ENCODE assay signal across 26 mouse cellular contexts in the genomic region with DNA sequence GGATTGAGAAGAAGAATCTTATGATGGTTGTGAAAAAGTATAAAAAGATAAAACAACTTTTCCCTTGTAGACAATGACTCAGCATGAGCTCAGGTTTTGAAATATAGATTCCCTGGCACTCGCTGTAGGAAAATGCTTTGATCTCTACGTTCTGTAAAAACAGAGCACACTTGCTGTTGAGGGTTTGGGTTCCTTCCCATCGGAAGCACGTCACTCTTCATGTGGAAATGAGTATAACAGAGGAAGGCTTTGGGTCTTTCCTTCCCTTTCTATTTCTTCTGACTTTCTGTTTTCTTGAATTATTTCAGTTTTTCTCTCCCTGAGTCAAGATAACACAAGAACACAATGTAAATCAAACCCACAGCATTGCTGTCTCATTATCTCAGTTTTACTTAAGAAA.
DNase-seq lines count a peak whose midpoint lies in the region; ATAC-seq and TF ChIP-seq lines count a peak whose summit lies in the region.
"Had no signal": no experiment of that assay in that cellular context is flagged by ENCODE, and none has a peak within 500 bp of the region (broad histone marks: within the 10 kb centered on the region; RNA-seq: fewer than 3 reads in every experiment).

No protein-coding gene starts in this region.

- no peak overlapping the region for H3K27ac ChIP-seq in forebrain, postnatal 0 days (ENCODE audit: low read depth, low read length)
- H3K27ac ChIP-seq in forebrain, embryonic 15.5 days (replicated peaks), result no peak overlapping the region
- no peak overlapping the region for H3K27ac ChIP-seq in limb, embryonic 14.5 days (replicated peaks; ENCODE audit: low read depth, low read length)
- H3K27ac ChIP-seq in limb, embryonic 10.5 days, result no peak overlapping the region
- H3K27ac ChIP-seq: embryonic facial prominence, embryonic 13.5 days; hindbrain, embryonic 13.5 days; limb, embryonic 13.5 days; liver, embryonic 14.5 days; midbrain, embryonic 15.5 days; neural tube, embryonic 15.5 days; stomach, embryonic 15.5 days had no signal

- no peak overlapping the region for H3K9ac ChIP-seq in forebrain, postnatal 0 days
- no peak overlapping the region for H3K9ac ChIP-seq in forebrain, embryonic 15.5 days (replicated peaks)
- no peak overlapping the region for H3K9ac ChIP-seq in limb, embryonic 14.5 days (ENCODE audit: low read depth, low read length, severe bottlenecking)
- H3K9ac ChIP-seq: embryonic facial prominence, embryonic 13.5 days; hindbrain, embryonic 13.5 days; limb, embryonic 13.5 days; liver, embryonic 14.5 days; lung, embryonic 14.5 days; midbrain, embryonic 15.5 days; neural tube, embryonic 15.5 days; stomach, embryonic 15.5 days had no signal

- H3K27me3 ChIP-seq in forebrain, postnatal 0 days (ENCODE audit: insufficient read depth, low read length), result no peaks in the 10 kb centered on the region
- no peaks in the 10 kb centered on the region for H3K27me3 ChIP-seq in forebrain, embryonic 15.5 days
- no peaks in the 10 kb centered on the region for H3K27me3 ChIP-seq in limb, embryonic 14.5 days (ENCODE audit: control insufficient read depth, insufficient read depth, low read length)
- no peaks in the 10 kb centered on the region for H3K27me3 ChIP-seq in limb, embryonic 10.5 days (ENCODE audit: low read depth, poor library complexity, severe bottlenecking)
- H3K27me3 ChIP-seq: CH12.LX; embryonic facial prominence, embryonic 13.5 days; hindbrain, embryonic 13.5 days; limb, embryonic 13.5 days; megakaryocyte, embryonic 14.5 days; midbrain, embryonic 15.5 days; neural tube, embryonic 15.5 days; stomach, embryonic 15.5 days had no signal

- intact Hi-C loops in left cerebral cortex, postnatal 4 days (cut with DNase I), result loop anchor here (10.0 kb wide), 1 partner anchor 1627 kb away; no protein-coding TSS in a partner anchor

- no peak overlapping the region for H3K4me3 ChIP-seq in forebrain, postnatal 0 days (ENCODE audit: low read depth, low read length)
- H3K4me3 ChIP-seq in forebrain, embryonic 15.5 days, result no peak overlapping the region
- no peak overlapping the region for H3K4me3 ChIP-seq in limb, embryonic 14.5 days (replicated peaks; ENCODE audit: low read length)
- no peak overlapping the region for H3K4me3 ChIP-seq in limb, embryonic 10.5 days
- H3K4me3 ChIP-seq: embryonic facial prominence, embryonic 13.5 days; hindbrain, embryonic 13.5 days; limb, embryonic 13.5 days; megakaryocyte, embryonic 14.5 days; midbrain, embryonic 15.5 days; neural tube, embryonic 15.5 days; stomach, embryonic 15.5 days had no signal

- TF ChIP-seq POLR2A in limb, embryonic 14.5 days (IDR thresholded peaks at IDR 0.05; ENCODE audit: borderline replicate concordance, extremely low read depth, insufficient read depth, insufficient read length), result no peak

- ATAC-seq in forebrain, postnatal 0 days, result 0 out of 2 replicates have a peak, but pooled peaks have one; percentile 12
- no peak for ATAC-seq in forebrain, embryonic 15.5 days (replicated peaks)
- no peak for ATAC-seq in limb, embryonic 14.5 days (ENCODE audit: low FRiP score, low read depth)
- ATAC-seq: forebrain, embryonic 14.5 days had no signal

- WGBS in forebrain, postnatal 0 days, result 13% methylated on average over 4 of the region's 4 CpGs
- 11% methylated on average over 4 of the region's 4 CpGs for WGBS in forebrain, embryonic 15.5 days
- WGBS in limb, embryonic 14.5 days, result 28% methylated on average over 4 of the region's 4 CpGs
- 49% methylated on average over 4 of the region's 4 CpGs for WGBS in limb, embryonic 10.5 days

- no peaks in the 10 kb centered on the region for H3K9me3 ChIP-seq in forebrain, postnatal 0 days (ENCODE audit: low read length)
- no peaks in the 10 kb centered on the region for H3K9me3 ChIP-seq in forebrain, embryonic 15.5 days
- H3K9me3 ChIP-seq in limb, embryonic 14.5 days (ENCODE audit: control insufficient read depth, low read length), result no peaks in the 10 kb centered on the region
- H3K9me3 ChIP-seq in limb, embryonic 10.5 days (replicated peaks), result no peaks in the 10 kb centered on the region
- H3K9me3 ChIP-seq: embryonic facial prominence, embryonic 13.5 days; G1E; hindbrain, embryonic 13.5 days; limb, embryonic 13.5 days; megakaryocyte, embryonic 14.5 days; midbrain, embryonic 15.5 days; neural tube, embryonic 15.5 days; stomach, embryonic 15.5 days had no signal

- no peak for DNase-seq in forebrain, postnatal 0 days
- peak; percentile 46 for DNase-seq in limb, embryonic 14.5 days (ENCODE audit: low spot score)
- no peak for DNase-seq in limb, embryonic 10.5 days (ENCODE audit: low spot score)
- peak; percentile 16 for DNase-seq in embryo, embryonic 11 days
- DNase-seq in left cerebral cortex, postnatal 4 days, result no peak
- DNase-seq in right cerebral cortex, postnatal 14 days, result no peak
- DNase-seq: adrenal gland, adult 8-10 months; cerebellum, adult 8-10 months; cerebellum, postnatal 36 days; gastrocnemius, postnatal 25 days; layer of hippocampus, postnatal 36 days; lung, embryonic 14.5 days; right cerebral cortex, adult 18-20 months; thymus, postnatal 4 days had no signal

- no peak for TF ChIP-seq CTCF in forebrain, postnatal 0 days (IDR thresholded peaks at IDR 0.05; ENCODE audit: low read depth)

- no peaks in the 10 kb centered on the region for H3K4me1 ChIP-seq in forebrain, postnatal 0 days (ENCODE audit: insufficient read depth)
- no peaks in the 10 kb centered on the region for H3K4me1 ChIP-seq in forebrain, embryonic 15.5 days
- H3K4me1 ChIP-seq in limb, embryonic 14.5 days (ENCODE audit: control insufficient read depth, insufficient read depth, low read length), result no peaks in the 10 kb centered on the region
- peaks cover 3% of the 10 kb centered on the region; the same call in 1 of the 2 replicates for H3K4me1 ChIP-seq in limb, embryonic 10.5 days
- H3K4me1 ChIP-seq: limb, embryonic 13.5 days; neural tube, embryonic 15.5 days; stomach, embryonic 15.5 days had no signal

- H3K4me2 ChIP-seq in forebrain, postnatal 0 days (ENCODE audit: low read depth), result no peak overlapping the region
- H3K4me2 ChIP-seq in forebrain, embryonic 15.5 days (replicated peaks), result no peak overlapping the region
- H3K4me2 ChIP-seq in limb, embryonic 14.5 days (replicated peaks; ENCODE audit: low read depth, low read length, severe bottlenecking), result no peak overlapping the region
- H3K4me2 ChIP-seq: embryonic facial prominence, embryonic 13.5 days; hindbrain, embryonic 13.5 days; limb, embryonic 13.5 days; lung, embryonic 14.5 days; midbrain, embryonic 15.5 days; neural tube, embryonic 15.5 days; stomach, embryonic 15.5 days had no signal

- no peaks in the 10 kb centered on the region for H3K36me3 ChIP-seq in forebrain, postnatal 0 days (ENCODE audit: insufficient read depth)
- H3K36me3 ChIP-seq in forebrain, embryonic 15.5 days, result no peaks in the 10 kb centered on the region
- no peaks in the 10 kb centered on the region for H3K36me3 ChIP-seq in limb, embryonic 14.5 days (ENCODE audit: control insufficient read depth, insufficient read depth, low read length)
- H3K36me3 ChIP-seq in limb, embryonic 10.5 days, result no peaks in the 10 kb centered on the region
- H3K36me3 ChIP-seq: embryonic facial prominence, embryonic 13.5 days; G1E; hindbrain, embryonic 13.5 days; limb, embryonic 13.5 days; midbrain, embryonic 15.5 days; neural tube, embryonic 15.5 days; stomach, embryonic 15.5 days had no signal

Comparison
In these comparisons a context has a peak if more than half of its experiments do, and no peak if none do; other contexts are left out.
1. DNase-seq: peak in limb, embryonic 14.5 days (single experiment) and embryo, embryonic 11 days (single experiment); none in forebrain, postnatal 0 days (single experiment), limb, embryonic 10.5 days (single experiment), left cerebral cortex, postnatal 4 days (single experiment) and right cerebral cortex, postnatal 14 days (single experiment).